Mouse (Mus musculus): ENCODE measurements around the gene Fmo1.

The Fmo1 gene

GRCm38 (mm10) chr1:162866280-162866681 is at the start of gene Fmo1:
Gene Fmo1, minus strand, starts transcription at chr1:162866610.
- no peak for DNase-seq (ENCODE audit: low read depth in 1 of 2, low spot score in 2 of 2)

GRCm38 (mm10) chr1:162914932-162915556 is 48.6 kb upstream of the Fmo1 start:
- no peak for DNase-seq (ENCODE audit: low read depth in 1 of 2, low spot score in 2 of 2)

- no peak for DNase-seq (ENCODE audit: low read depth in 1 of 2, low spot score in 2 of 2)
Observed at GRCm38 (mm10) chr1:162912085-162912484, 45.7 kb upstream of the Fmo1 start.

GRCm38 (mm10) chr1:162901879-162902278 is 35.5 kb upstream of the Fmo1 start:
- DNase-seq (ENCODE audit: low read depth in 1 of 2, low spot score in 2 of 2), result no peak

- no peak for DNase-seq (ENCODE audit: low read depth in 1 of 2, low spot score in 2 of 2)
Observed at GRCm38 (mm10) chr1:162897838-162898811, 31.7 kb upstream of the Fmo1 start, which contains the start of gene Fmo2. Gene Fmo2, minus strand, starts transcription at chr1:162898726.

- DNase-seq (ENCODE audit: low read depth in 1 of 2, low spot score in 2 of 2), result no peak
Observed at GRCm38 (mm10) chr1:162895900-162896299, 29.5 kb upstream of the Fmo1 start.

GRCm38 (mm10) chr1:162893014-162893413 is 26.6 kb upstream of the Fmo1 start:
- DNase-seq (ENCODE audit: low read depth in 1 of 2, low spot score in 2 of 2), result no peak

GRCm38 (mm10) chr1:162891980-162892451 is 25.6 kb upstream of the Fmo1 start:
- no peak for DNase-seq (ENCODE audit: low read depth in 1 of 2, low spot score in 2 of 2)

- DNase-seq (ENCODE audit: low read depth in 1 of 2, low spot score in 2 of 2), result no peak
Observed at GRCm38 (mm10) chr1:162888646-162889045, 22.2 kb upstream of the Fmo1 start.

GRCm38 (mm10) chr1:162887644-162888043 is 21.2 kb upstream of the Fmo1 start:
- DNase-seq (ENCODE audit: low read depth in 1 of 2, low spot score in 2 of 2), result no peak

- DNase-seq (ENCODE audit: low read depth in 1 of 2, low spot score in 2 of 2), result no peak
Observed at GRCm38 (mm10) chr1:162886138-162886816, 19.9 kb upstream of the Fmo1 start.

- DNase-seq (ENCODE audit: low read depth in 1 of 2, low spot score in 2 of 2), result no peak
Observed at GRCm38 (mm10) chr1:162882681-162883080, 16.3 kb upstream of the Fmo1 start.

GRCm38 (mm10) chr1:162879595-162880369 is 13.4 kb upstream of the Fmo1 start:
- DNase-seq (ENCODE audit: low read depth in 1 of 2, low spot score in 2 of 2), result no peak

GRCm38 (mm10) chr1:162875091-162875490 is 8.7 kb upstream of the Fmo1 start:
- no peak for DNase-seq (ENCODE audit: low read depth in 1 of 2, low spot score in 2 of 2)

GRCm38 (mm10) chr1:162871701-162872311 is 5.4 kb upstream of the Fmo1 start:
- DNase-seq (ENCODE audit: low read depth in 1 of 2, low spot score in 2 of 2), result no peak

GRCm38 (mm10) chr1:162870978-162871377 is 4.6 kb upstream of the Fmo1 start:
- no peak for DNase-seq (ENCODE audit: low read depth in 1 of 2, low spot score in 2 of 2)

GRCm38 (mm10) chr1:162867396-162867795 is 986 bp upstream of the Fmo1 start:
- no peak for DNase-seq (ENCODE audit: low read depth in 1 of 2, low spot score in 2 of 2)

- no peak for DNase-seq (ENCODE audit: low read depth in 1 of 2, low spot score in 2 of 2)
Observed at GRCm38 (mm10) chr1:162865493-162865830, 948 bp downstream of the Fmo1 start.

- no peak for DNase-seq (ENCODE audit: low read depth in 1 of 2, low spot score in 2 of 2)
Observed at GRCm38 (mm10) chr1:162864816-162865492, 1.5 kb downstream of the Fmo1 start.

- DNase-seq (ENCODE audit: low read depth in 1 of 2, low spot score in 2 of 2), result no peak
Observed at GRCm38 (mm10) chr1:162864279-162864678, 2.1 kb downstream of the Fmo1 start.
